Mouse (Mus musculus): Measurements from ENCODE around the gene Pomp. TPM values are rescaled to one million over a fixed set of nuclear protein-coding genes. Genes with fewer than 3 reads are reported as not detected.
A peak's percentile ranks its signal among the peaks of the same experiment; 100 is the strongest.

Gene Pomp
- polyA plus RNA-seq, 1 experiment: 18.7 TPM

- TF ChIP-seq POLR2A (IDR thresholded peaks at IDR 0.05; ENCODE audit: low read depth, low read length): no peak
- no peak for TF ChIP-seq CTCF (IDR thresholded peaks at IDR 0.05; ENCODE audit: extremely low read depth, insufficient read length, insufficient replicate concordance, low read depth, low read length)
- WGBS: 55% methylated on average over 7 of the region's 7 CpGs
- H3K27me3 ChIP-seq (ENCODE audit: control insufficient read depth, insufficient read depth, low read length): no peaks in the 10 kb centered on the region
- no peak overlapping the region for H3K4me3 ChIP-seq (ENCODE audit: low read depth, low read length)
- H3K36me3 ChIP-seq (ENCODE audit: control insufficient read depth, insufficient read depth, low read length): no peaks in the 10 kb centered on the region
- H3K4me1 ChIP-seq (ENCODE audit: control insufficient read depth, insufficient read depth, insufficient read length, low read length): no peaks in the 10 kb centered on the region
- H3K27ac ChIP-seq (ENCODE audit: insufficient read depth, low read depth, low read length): no peak overlapping the region
These were observed 10.1 kb upstream of the Pomp start for GRCm38 (mm10) chr5:147850194-147850593.

- Histone ChIP-seq H3K4me1 (ENCODE audit: control insufficient read depth, insufficient read depth, insufficient read length, low read length) (peaks cover 10% of the 10 kb centered on the region; the same call in 1 of the 2 replicates), H3K36me3 (ENCODE audit: control insufficient read depth, insufficient read depth, low read length) (peaks cover 20% of the 10 kb centered on the region), H3K4me3 (ENCODE audit: low read depth, low read length) (peak overlapping the region; percentile 95), H3K27me3 (ENCODE audit: control insufficient read depth, insufficient read depth, low read length) (no peaks in the 10 kb centered on the region), H3K27ac (ENCODE audit: insufficient read depth, low read depth, low read length) (peak overlapping the region; percentile 58)
- TF ChIP-seq POLR2A (IDR thresholded peaks at IDR 0.05; ENCODE audit: low read depth, low read length) (no peak), CTCF (IDR thresholded peaks at IDR 0.05; ENCODE audit: extremely low read depth, insufficient read length, insufficient replicate concordance, low read depth, low read length) (no peak)
- WGBS: 2% methylated on average over 18 of the region's 18 CpGs
These were observed 199 bp upstream of the Pomp start for GRCm38 (mm10) chr5:147860076-147860448.

- peaks cover 10% of the 10 kb centered on the region; the same call in 1 of the 2 replicates for H3K4me1 ChIP-seq (ENCODE audit: control insufficient read depth, insufficient read depth, insufficient read length, low read length)
- H3K36me3 ChIP-seq (ENCODE audit: control insufficient read depth, insufficient read depth, low read length): peaks cover 55% of the 10 kb centered on the region
- no peak overlapping the region for H3K27ac ChIP-seq (ENCODE audit: insufficient read depth, low read depth, low read length)
- TF ChIP-seq POLR2A (IDR thresholded peaks at IDR 0.05; ENCODE audit: low read depth, low read length): no peak
- no peaks in the 10 kb centered on the region for H3K27me3 ChIP-seq (ENCODE audit: control insufficient read depth, insufficient read depth, low read length)
- no peak overlapping the region for H3K4me3 ChIP-seq (ENCODE audit: low read depth, low read length)
- WGBS: 90% methylated on average over 4 of the region's 4 CpGs
These were observed 8.4 kb downstream of the Pomp start for GRCm38 (mm10) chr5:147868674-147869073.

- H3K4me1 ChIP-seq (ENCODE audit: control insufficient read depth, insufficient read depth, insufficient read length, low read length): peaks cover 14% of the 10 kb centered on the region; the same call in 1 of the 2 replicates
- no peak overlapping the region for H3K4me3 ChIP-seq (ENCODE audit: low read depth, low read length)
- TF ChIP-seq CTCF (IDR thresholded peaks at IDR 0.05; ENCODE audit: extremely low read depth, insufficient read length, insufficient replicate concordance, low read depth, low read length) (no peak), POLR2A (IDR thresholded peaks at IDR 0.05; ENCODE audit: low read depth, low read length) (no peak)
- 75% methylated on average over 6 of the region's 6 CpGs for WGBS
- peaks cover 56% of the 10 kb centered on the region for H3K36me3 ChIP-seq (ENCODE audit: control insufficient read depth, insufficient read depth, low read length)
- H3K27me3 ChIP-seq (ENCODE audit: control insufficient read depth, insufficient read depth, low read length): no peaks in the 10 kb centered on the region
- H3K27ac ChIP-seq (ENCODE audit: insufficient read depth, low read depth, low read length): no peak overlapping the region
These were observed 9.3 kb downstream of the Pomp start for GRCm38 (mm10) chr5:147869568-147869967.

GRCm38 (mm10) chr5:147870296-147870695 lies 10.0 kb downstream of the Pomp start:
- Histone ChIP-seq H3K4me3 (ENCODE audit: low read depth, low read length) (no peak overlapping the region), H3K27me3 (ENCODE audit: control insufficient read depth, insufficient read depth, low read length) (no peaks in the 10 kb centered on the region), H3K36me3 (ENCODE audit: control insufficient read depth, insufficient read depth, low read length) (peaks cover 61% of the 10 kb centered on the region), H3K27ac (ENCODE audit: insufficient read depth, low read depth, low read length) (peak overlapping the region; percentile 25; the same call in 1 of the 2 replicates), H3K4me1 (ENCODE audit: control insufficient read depth, insufficient read depth, insufficient read length, low read length) (peaks cover 16% of the 10 kb centered on the region; the same call in 1 of the 2 replicates)
- 80% methylated on average over 1 of the region's 1 CpGs for WGBS
- TF ChIP-seq POLR2A (IDR thresholded peaks at IDR 0.05; ENCODE audit: low read depth, low read length): no peak
- no peak for TF ChIP-seq CTCF (IDR thresholded peaks at IDR 0.05; ENCODE audit: extremely low read depth, insufficient read length, insufficient replicate concordance, low read depth, low read length)

- H3K27ac ChIP-seq (ENCODE audit: insufficient read depth, low read depth, low read length): no peak overlapping the region
- whole genome bisulfite sequencing: 88% methylated on average over 15 of the region's 15 CpGs
- H3K4me1 ChIP-seq (ENCODE audit: control insufficient read depth, insufficient read depth, insufficient read length, low read length): peaks cover 16% of the 10 kb centered on the region; the same call in 1 of the 2 replicates
- TF ChIP-seq POLR2A (IDR thresholded peaks at IDR 0.05; ENCODE audit: low read depth, low read length): no peak
- no peak for TF ChIP-seq CTCF (IDR thresholded peaks at IDR 0.05; ENCODE audit: extremely low read depth, insufficient read length, insufficient replicate concordance, low read depth, low read length)
- H3K4me3 ChIP-seq (ENCODE audit: low read depth, low read length): no peak overlapping the region
- peaks cover 65% of the 10 kb centered on the region for H3K36me3 ChIP-seq (ENCODE audit: control insufficient read depth, insufficient read depth, low read length)
- no peaks in the 10 kb centered on the region for H3K27me3 ChIP-seq (ENCODE audit: control insufficient read depth, insufficient read depth, low read length)
These were observed 11.0 kb downstream of the Pomp start for GRCm38 (mm10) chr5:147871091-147871820.

GRCm38 (mm10) chr5:147874491-147875065 lies 14.3 kb downstream of the Pomp start:
- Histone ChIP-seq H3K36me3 (ENCODE audit: control insufficient read depth, insufficient read depth, low read length) (peaks cover 74% of the 10 kb centered on the region), H3K27ac (ENCODE audit: insufficient read depth, low read depth, low read length) (0 out of 2 replicates have a peak overlapping the region, but pooled peaks have one; percentile 68), H3K4me1 (ENCODE audit: control insufficient read depth, insufficient read depth, insufficient read length, low read length) (peaks cover 15% of the 10 kb centered on the region; the same call in 1 of the 2 replicates), H3K27me3 (ENCODE audit: control insufficient read depth, insufficient read depth, low read length) (no peaks in the 10 kb centered on the region), H3K4me3 (ENCODE audit: low read depth, low read length) (peak overlapping the region; percentile 63)
- no peak for TF ChIP-seq POLR2A (IDR thresholded peaks at IDR 0.05; ENCODE audit: low read depth, low read length)
- no peak for TF ChIP-seq CTCF (IDR thresholded peaks at IDR 0.05; ENCODE audit: extremely low read depth, insufficient read length, insufficient replicate concordance, low read depth, low read length)
- WGBS: 94% methylated on average over 18 of the region's 18 CpGs

All from small intestine, adult 2 months (tissue).